Mouse (Mus musculus): ENCODE data around the gene Sumo1. TPM values are rescaled to one million over a fixed set of nuclear protein-coding genes. Genes with fewer than 3 reads are reported as not detected.

The Sumo1 gene
- polyA plus RNA-seq, 1 experiment: 227 TPM

GRCm38 (mm10) chr1:59602531-59603416 is 67.9 kb downstream of the Sumo1 start:
- Histone ChIP-seq H3K27ac (ENCODE audit: insufficient read depth, low read length) (no peak overlapping the region), H3K4me1 (ENCODE audit: control insufficient read depth, insufficient read depth, low read length) (no peaks in the 10 kb centered on the region), H3K4me3 (ENCODE audit: insufficient read depth, low read length) (no peak overlapping the region)
- TF ChIP-seq CTCF (IDR thresholded peaks at IDR 0.05; ENCODE audit: borderline replicate concordance, insufficient read depth, low read length): no peak
- no peak for TF ChIP-seq POLR2A (IDR thresholded peaks at IDR 0.05; ENCODE audit: low read depth, low read length)

GRCm38 (mm10) chr1:59595609-59596008 is 75.0 kb downstream of the Sumo1 start:
- TF ChIP-seq CTCF (IDR thresholded peaks at IDR 0.05; ENCODE audit: borderline replicate concordance, insufficient read depth, low read length): no peak
- no peak for TF ChIP-seq POLR2A (IDR thresholded peaks at IDR 0.05; ENCODE audit: low read depth, low read length)
- no peak overlapping the region for H3K4me3 ChIP-seq (ENCODE audit: insufficient read depth, low read length)
- no peak overlapping the region for H3K27ac ChIP-seq (ENCODE audit: insufficient read depth, low read length)

GRCm38 (mm10) chr1:59594586-59595266 is 75.9 kb downstream of the Sumo1 start:
- no peak overlapping the region for H3K4me3 ChIP-seq (ENCODE audit: insufficient read depth, low read length)
- TF ChIP-seq CTCF (IDR thresholded peaks at IDR 0.05; ENCODE audit: borderline replicate concordance, insufficient read depth, low read length): no peak
- TF ChIP-seq POLR2A (IDR thresholded peaks at IDR 0.05; ENCODE audit: low read depth, low read length): no peak
- H3K27ac ChIP-seq (ENCODE audit: insufficient read depth, low read length): no peak overlapping the region
- H3K4me1 ChIP-seq (ENCODE audit: control insufficient read depth, insufficient read depth, low read length): no peaks in the 10 kb centered on the region

More at GRCm38 (mm10) chr1:59595609-59596008, 75.0 kb downstream of the Sumo1 start:
- H3K4me1 ChIP-seq (ENCODE audit: control insufficient read depth, insufficient read depth, low read length): no peaks in the 10 kb centered on the region

- H3K4me1 ChIP-seq (ENCODE audit: control insufficient read depth, insufficient read depth, low read length): no peaks in the 10 kb centered on the region
- H3K27ac ChIP-seq (ENCODE audit: insufficient read depth, low read length): no peak overlapping the region
- H3K4me3 ChIP-seq (ENCODE audit: insufficient read depth, low read length): no peak overlapping the region
- TF ChIP-seq CTCF (IDR thresholded peaks at IDR 0.05; ENCODE audit: borderline replicate concordance, insufficient read depth, low read length) (no peak), POLR2A (IDR thresholded peaks at IDR 0.05; ENCODE audit: low read depth, low read length) (no peak)
Observed at GRCm38 (mm10) chr1:59593622-59594035, 77.0 kb downstream of the Sumo1 start.

- H3K27ac ChIP-seq (ENCODE audit: insufficient read depth, low read length): no peak overlapping the region
- TF ChIP-seq CTCF (IDR thresholded peaks at IDR 0.05; ENCODE audit: borderline replicate concordance, insufficient read depth, low read length) (no peak), POLR2A (IDR thresholded peaks at IDR 0.05; ENCODE audit: low read depth, low read length) (no peak)
- no peaks in the 10 kb centered on the region for H3K4me1 ChIP-seq (ENCODE audit: control insufficient read depth, insufficient read depth, low read length)
- H3K4me3 ChIP-seq (ENCODE audit: insufficient read depth, low read length): no peak overlapping the region
Observed at GRCm38 (mm10) chr1:59592876-59593275, 77.8 kb downstream of the Sumo1 start.

GRCm38 (mm10) chr1:59592359-59592758 is 78.3 kb downstream of the Sumo1 start:
- no peak overlapping the region for H3K27ac ChIP-seq (ENCODE audit: insufficient read depth, low read length)
- H3K4me3 ChIP-seq (ENCODE audit: insufficient read depth, low read length): no peak overlapping the region
- TF ChIP-seq POLR2A (IDR thresholded peaks at IDR 0.05; ENCODE audit: low read depth, low read length) (no peak), CTCF (IDR thresholded peaks at IDR 0.05; ENCODE audit: borderline replicate concordance, insufficient read depth, low read length) (no peak)
- no peaks in the 10 kb centered on the region for H3K4me1 ChIP-seq (ENCODE audit: control insufficient read depth, insufficient read depth, low read length)

GRCm38 (mm10) chr1:59589271-59589670 is 81.4 kb downstream of the Sumo1 start:
- Histone ChIP-seq H3K4me3 (ENCODE audit: insufficient read depth, low read length) (no peak overlapping the region), H3K4me1 (ENCODE audit: control insufficient read depth, insufficient read depth, low read length) (no peaks in the 10 kb centered on the region), H3K27ac (ENCODE audit: insufficient read depth, low read length) (no peak overlapping the region)
- TF ChIP-seq POLR2A (IDR thresholded peaks at IDR 0.05; ENCODE audit: low read depth, low read length) (no peak), CTCF (IDR thresholded peaks at IDR 0.05; ENCODE audit: borderline replicate concordance, insufficient read depth, low read length) (no peak)

GRCm38 (mm10) chr1:59584656-59585410 is 85.8 kb downstream of the Sumo1 start:
- Histone ChIP-seq H3K27ac (ENCODE audit: insufficient read depth, low read length) (no peak overlapping the region), H3K4me1 (ENCODE audit: control insufficient read depth, insufficient read depth, low read length) (peaks cover 2% of the 10 kb centered on the region; the same call in 1 of the 2 replicates), H3K4me3 (ENCODE audit: insufficient read depth, low read length) (no peak overlapping the region)
- TF ChIP-seq POLR2A (IDR thresholded peaks at IDR 0.05; ENCODE audit: low read depth, low read length) (no peak), CTCF (IDR thresholded peaks at IDR 0.05; ENCODE audit: borderline replicate concordance, insufficient read depth, low read length) (peak; percentile 62)

- Histone ChIP-seq H3K27ac (ENCODE audit: insufficient read depth, low read length) (peak overlapping the region; percentile 78), H3K4me3 (ENCODE audit: insufficient read depth, low read length) (no peak overlapping the region), H3K4me1 (ENCODE audit: control insufficient read depth, insufficient read depth, low read length) (peaks cover 8% of the 10 kb centered on the region; the same call in 1 of the 2 replicates)
- TF ChIP-seq CTCF (IDR thresholded peaks at IDR 0.05; ENCODE audit: borderline replicate concordance, insufficient read depth, low read length) (no peak), POLR2A (IDR thresholded peaks at IDR 0.05; ENCODE audit: low read depth, low read length) (no peak)
Observed at GRCm38 (mm10) chr1:59580880-59581279, 89.8 kb downstream of the Sumo1 start.

All from embryonic fibroblast, embryonic 13.5 days (primary cell).